Mouse (Mus musculus) C2C12 (cell line): ENCODE measurements at regions not wholly inside any gene's neighbourhood (a gene's known extent, or its start where the extent isn't known, plus 50 kb on each side); places are given as distances from the start of the nearest gene placed in this dataset.

ENCODE experiments used
- CEBPB ChIP-seq: IDR thresholded peaks from one replicate; pipeline ENCODE4 v1.6.1; 2011; ENCODE audit warnings: low read depth, mild to moderate bottlenecking, control low read depth, moderate library complexity
- CTCF ChIP-seq: IDR thresholded peaks from one replicate; pipeline ENCODE4 v1.5.1; 2011; ENCODE audit not compliant: control insufficient read depth, insufficient read depth, insufficient read length
- FOSL1 ChIP-seq: IDR thresholded peaks from one replicate; pipeline ENCODE4 v1.8.0; 2011; ENCODE audit warnings: mild to moderate bottlenecking, low read length; ENCODE audit not compliant: poor library complexity, insufficient read depth, severe bottlenecking
- MAX ChIP-seq: IDR thresholded peaks from one replicate; pipeline ENCODE4 v1.6.1; 2011; ENCODE audit warnings: mild to moderate bottlenecking, control low read depth
- MYOD1 ChIP-seq: IDR thresholded peaks from one replicate; pipeline ENCODE4 v1.6.1; 2011; ENCODE audit warnings: low read depth; ENCODE audit not compliant: control insufficient read depth, insufficient read length
- MYOG ChIP-seq: IDR thresholded peaks from one replicate; pipeline ENCODE4 v1.6.1; 2011; ENCODE audit not compliant: control insufficient read depth, insufficient read length; ENCODE audit errors: extremely low read depth
- USF1 ChIP-seq: IDR thresholded peaks from one replicate; pipeline ENCODE4 v1.6.1; 2011; ENCODE audit warnings: low read depth, mild to moderate bottlenecking, control low read depth, moderate library complexity

DNA sequence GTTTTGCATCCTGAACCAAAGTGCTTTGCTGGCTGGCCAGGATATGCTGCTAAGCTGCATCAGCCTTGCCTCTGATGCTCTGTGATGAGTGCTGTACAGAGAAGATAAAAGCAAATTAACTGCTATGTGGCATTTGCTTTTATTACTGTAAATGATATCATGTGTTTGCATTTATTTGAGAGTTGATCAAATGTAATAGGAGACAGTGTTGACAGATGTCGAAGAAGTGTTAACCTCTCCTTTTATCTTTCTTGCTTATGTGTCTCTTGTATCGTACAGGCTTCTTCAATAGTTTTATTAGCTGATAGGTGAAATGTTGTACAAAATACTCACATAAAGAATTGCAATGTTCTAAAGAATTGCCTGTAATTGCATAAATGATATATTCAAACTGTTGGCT, 541.8 kb upstream of the Manea start:
- TF ChIP-seq CTCF (no peak), MAX (no peak), CEBPB (no peak), MYOD1 (no peak), MYOG (no peak), USF1 (no peak), FOSL1 (no peak)
